Mouse (Mus musculus) heart, embryonic 14.5 days (tissue): ENCODE data around the gene Rasgrp2. TPM values are rescaled to one million over a fixed set of nuclear protein-coding genes. Genes with fewer than 3 reads are reported as not detected.

Experiments
- ATAC-seq: fragments of 200-750 bp; cut with Nextera tagmentation; 2 replicates; pipeline ENCODE4 v1.8.0; 2017; ENCODE audit warnings: low read depth, moderate TSS enrichment; ENCODE audit not compliant: insufficient number of reproducible peaks, insufficient read depth, low FRiP score
- H3K27ac ChIP-seq, 2 experiments: fragments of 200-500 bp in 1 of 2; fragments of 300-500 bp in 1 of 2; sonication (generic) in 1 of 2; replicated peaks in 1 of 2; 2 replicates each; pipeline ENCODE4 v1.5.1; 2012 to 2014; ENCODE audit warnings: low read depth in 2 of 2, low read length in 2 of 2, control low read depth in 1 of 2, mild to moderate bottlenecking in 1 of 2, mixed read lengths in 1 of 2; ENCODE audit not compliant: control insufficient read depth in 1 of 2, insufficient read depth in 1 of 2
- H3K27me3 ChIP-seq: fragments of 300-500 bp; sonication (generic); 2 replicates; pipeline ENCODE4 v1.6.1; 2014; ENCODE audit warnings: mild to moderate bottlenecking, low read length, control low read depth; ENCODE audit not compliant: control insufficient read depth, insufficient read depth
- H3K36me3 ChIP-seq: fragments of 300-500 bp; sonication (generic); 2 replicates; pipeline ENCODE4 v1.6.1; 2014; ENCODE audit warnings: mild to moderate bottlenecking, control low read depth, low read length, mixed read lengths; ENCODE audit not compliant: control insufficient read depth, insufficient read depth
- H3K4me1 ChIP-seq, 2 experiments: fragments of 200-500 bp in 1 of 2; fragments of 300-500 bp in 1 of 2; sonication (generic) in 1 of 2; 2 replicates each; pipeline ENCODE4 v1.6.1; 2012 to 2014; ENCODE audit warnings: low read length in 2 of 2, control low read depth in 1 of 2, mixed read lengths in 1 of 2; ENCODE audit not compliant: control insufficient read depth in 2 of 2, insufficient read depth in 2 of 2
- H3K4me2 ChIP-seq: fragments of 300-500 bp; sonication (generic); 2 replicates; pipeline ENCODE4 v1.6.1; 2014; ENCODE audit warnings: mild to moderate bottlenecking, low read length
- H3K4me3 ChIP-seq, 2 experiments: fragments of 200-500 bp in 1 of 2; fragments of 300-500 bp in 1 of 2; sonication (generic) in 1 of 2; 2 replicates each; pipeline ENCODE4 v1.5.1; 2012 to 2014; ENCODE audit warnings: low read length in 2 of 2, mild to moderate bottlenecking in 2 of 2, control low read depth in 1 of 2, low read depth in 1 of 2, moderate library complexity in 1 of 2; ENCODE audit not compliant: control insufficient read depth in 1 of 2, insufficient read depth in 1 of 2
- H3K9ac ChIP-seq: fragments of 300-500 bp; sonication (generic); 2 replicates; pipeline ENCODE4 v1.6.1; 2014; ENCODE audit warnings: mild to moderate bottlenecking, low read length
- H3K9me3 ChIP-seq: fragments of 300-500 bp; sonication (generic); 2 replicates; pipeline ENCODE4 v1.6.1; 2016; ENCODE audit warnings: low read length, control low read depth; ENCODE audit not compliant: control insufficient read depth
- WGBS: fragments of 180-500 bp; shearing (Covaris S2); extraction: QIAGEN DNeasy Blood & Tissue Kit; methylation state at CpG from one replicate; pipeline ENCODE4 v1.1.7; 2014; 5-methylcytosine and 5-hydroxymethylcytosine counted together
- polyA plus RNA-seq: library from polyadenylated mRNA; unstranded; fragments of >200 nt; fragmentation: Nextera tagmentation; extraction: Ambion mirVana; gene quantifications from 2 replicates; pipeline ENCODE4 v1.2.1, GENCODE M21; 2014

The Rasgrp2 gene
- polyA plus RNA-seq, 1 experiment from 2014 or later = 44.8 TPM

- ATAC-seq = no peak
- no peaks in the 10 kb centered on the region for H3K36me3 ChIP-seq
- WGBS = 47% methylated on average over 5 of the region's 5 CpGs
- H3K27me3 ChIP-seq = peaks cover 100% of the 10 kb centered on the region
- no peak overlapping the region for H3K4me2 ChIP-seq
- no peak overlapping the region for H3K9ac ChIP-seq
- H3K4me3 ChIP-seq = no peak overlapping the region
- no peaks in the 10 kb centered on the region for H3K9me3 ChIP-seq
- peaks cover 0 to 15% of the 10 kb centered on the region in 2 experiments; a peak in 3 of 4 replicates for H3K4me1 ChIP-seq
- no peak overlapping the region for H3K27ac ChIP-seq
These were observed 26.5 kb downstream of the Rasgrp2 start for GRCm38 (mm10) chr19:6425595-6425994.

DNA sequence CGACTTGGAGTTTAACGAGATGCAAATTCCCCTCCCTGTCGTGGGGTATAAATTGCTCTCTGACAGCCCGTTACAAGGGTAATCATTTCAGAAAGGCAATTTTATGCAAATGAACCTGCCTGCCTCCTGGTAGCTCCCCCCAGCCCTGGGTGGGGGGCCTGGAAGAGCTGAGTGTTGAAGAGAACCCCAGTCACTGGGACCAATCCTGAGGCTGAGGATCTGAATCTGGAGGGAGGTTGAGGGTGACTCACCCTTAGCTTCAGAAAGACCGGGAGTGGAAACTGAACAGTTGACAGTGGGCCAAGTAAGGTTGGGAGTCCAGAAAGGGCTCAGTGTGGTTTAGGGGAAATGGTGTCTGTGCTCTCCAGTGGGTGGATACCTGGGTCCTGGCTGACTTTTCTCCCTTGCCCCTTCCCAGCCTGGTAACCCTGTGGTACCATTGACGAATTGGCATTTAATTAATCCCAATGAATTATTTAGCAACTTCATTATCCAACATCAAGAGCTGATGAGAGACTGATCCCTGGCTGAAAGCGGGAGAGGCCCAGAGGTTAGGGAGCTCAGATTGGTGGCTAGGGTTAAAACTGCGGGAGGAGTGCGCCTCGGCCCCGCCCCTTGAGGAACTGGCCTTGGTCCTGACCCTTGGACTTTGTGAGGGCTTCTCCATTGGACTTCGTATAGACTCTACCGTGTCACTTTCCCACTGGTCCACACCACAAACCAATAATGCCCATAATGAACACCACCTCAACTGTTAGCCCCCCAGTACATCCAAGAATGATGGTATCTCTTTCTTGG, 27.8 kb downstream of the Rasgrp2 start:
- no peak for ATAC-seq

DNA sequence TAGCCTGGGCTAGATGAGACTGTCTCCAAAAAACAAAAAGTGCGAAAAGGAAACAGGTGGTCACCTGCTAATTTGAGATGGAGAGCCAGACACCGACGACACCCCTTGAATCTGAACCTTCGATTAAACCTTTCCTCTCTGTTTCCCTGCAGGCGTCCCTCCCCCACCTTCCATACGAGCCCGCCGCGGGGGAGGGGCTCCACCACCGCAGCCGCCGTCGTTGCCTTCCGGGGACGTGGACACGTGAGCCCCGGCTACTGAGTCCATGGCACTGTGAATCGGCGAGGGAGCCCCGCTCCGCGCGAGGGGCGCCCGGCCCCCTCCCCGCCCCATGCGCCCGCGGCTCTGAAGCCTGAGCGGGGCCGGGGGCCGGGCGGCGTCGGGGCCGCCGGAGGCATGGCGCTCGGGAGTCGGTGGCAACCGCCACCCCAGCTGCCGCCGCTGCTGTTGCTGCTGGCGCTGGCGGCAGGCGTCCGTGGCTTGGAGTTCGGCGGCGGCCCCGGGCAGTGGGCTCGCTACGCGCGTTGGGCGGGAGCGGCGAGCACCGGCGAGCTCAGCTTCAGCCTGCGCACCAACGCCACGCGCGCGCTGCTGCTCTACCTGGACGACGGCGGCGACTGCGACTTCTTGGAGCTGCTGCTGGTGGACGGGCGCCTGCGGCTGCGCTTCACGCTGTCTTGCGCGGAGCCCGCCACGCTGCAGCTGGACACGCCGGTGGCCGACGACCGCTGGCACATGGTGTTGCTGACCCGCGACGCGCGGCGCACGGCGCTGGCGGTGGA, 28.7 kb downstream of the Rasgrp2 start:
- Histone ChIP-seq H3K9ac (no peak overlapping the region), H3K27ac (no peak overlapping the region), H3K9me3 (no peaks in the 10 kb centered on the region), H3K36me3 (no peaks in the 10 kb centered on the region), H3K4me2 (peak overlapping the region; percentile 55), H3K4me3 (peak overlapping the region; percentile 9 to 21; a peak in 3 of 4 replicates), H3K4me1 (peaks cover 0 to 15% of the 10 kb centered on the region in 2 experiments; a peak in 3 of 4 replicates), H3K27me3 (peaks cover 87% of the 10 kb centered on the region)
- WGBS = 1% methylated on average over 88 of the region's 94 CpGs
- ATAC-seq = no peak

More for the DNA sequence above, 27.8 kb downstream of the Rasgrp2 start:
- Histone ChIP-seq H3K27ac (no peak overlapping the region), H3K9ac (no peak overlapping the region), H3K27me3 (peaks cover 96% of the 10 kb centered on the region), H3K4me2 (no peak overlapping the region), H3K4me3 (no peak overlapping the region), H3K9me3 (no peaks in the 10 kb centered on the region), H3K36me3 (no peaks in the 10 kb centered on the region), H3K4me1 (peaks cover 0 to 15% of the 10 kb centered on the region in 2 experiments; a peak in 3 of 4 replicates)
- WGBS = 23% methylated on average over 13 of the region's 13 CpGs

DNA sequence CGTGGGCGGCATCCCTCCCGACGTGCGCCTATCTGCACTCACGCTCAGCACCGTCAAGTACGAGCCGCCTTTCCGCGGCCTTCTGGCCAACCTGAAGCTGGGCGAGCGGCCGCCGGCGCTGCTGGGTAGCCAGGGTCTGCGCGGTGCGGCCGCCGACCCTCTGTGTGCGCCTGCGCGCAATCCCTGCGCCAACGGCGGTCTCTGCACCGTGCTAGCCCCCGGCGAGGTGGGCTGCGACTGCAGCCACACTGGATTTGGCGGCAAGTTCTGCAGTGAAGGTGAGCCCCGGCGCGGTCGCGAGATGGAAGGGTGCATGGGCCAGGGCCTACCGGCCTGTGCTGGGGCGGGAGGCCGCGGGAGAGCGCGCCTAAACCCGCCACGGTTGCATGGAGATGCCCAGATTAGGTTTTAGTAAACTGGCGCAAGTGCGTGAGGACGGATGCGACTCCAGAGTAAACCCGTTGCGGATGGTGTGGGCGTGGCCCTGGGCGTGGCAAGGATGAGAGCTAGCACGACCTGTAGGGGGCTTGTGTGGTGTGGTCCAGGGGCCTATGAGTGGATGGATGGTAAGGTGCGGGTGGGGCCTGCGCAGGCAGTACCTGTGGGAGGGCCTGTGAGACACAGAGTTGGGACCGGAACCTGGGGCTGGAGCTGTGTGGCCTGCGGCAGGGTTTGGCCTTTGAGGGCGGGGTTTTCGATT, 29.5 kb downstream of the Rasgrp2 start:
- WGBS = under 1% methylated on average over 60 of the region's 60 CpGs
- H3K9me3 ChIP-seq = no peaks in the 10 kb centered on the region
- no peak overlapping the region for H3K27ac ChIP-seq
- peaks cover 79% of the 10 kb centered on the region for H3K27me3 ChIP-seq
- H3K4me3 ChIP-seq = peak overlapping the region; percentile 9 to 21; a peak in 3 of 4 replicates
- no peaks in the 10 kb centered on the region for H3K36me3 ChIP-seq
- no peak overlapping the region for H3K9ac ChIP-seq
- H3K4me2 ChIP-seq = peak overlapping the region; percentile 55
- no peak for ATAC-seq
- H3K4me1 ChIP-seq = peaks cover 0 to 15% of the 10 kb centered on the region in 2 experiments; a peak in 3 of 4 replicates

- WGBS = 49% methylated on average over 10 of the region's 10 CpGs
- Histone ChIP-seq H3K9ac (no peak overlapping the region), H3K4me2 (no peak overlapping the region), H3K4me1 (no peaks in the 10 kb centered on the region; a peak in 1 of 4 replicates), H3K9me3 (no peaks in the 10 kb centered on the region), H3K27me3 (peaks cover 37% of the 10 kb centered on the region), H3K4me3 (no peak overlapping the region), H3K36me3 (no peaks in the 10 kb centered on the region), H3K27ac (no peak overlapping the region)
- no peak for ATAC-seq
These were observed 43.9 kb downstream of the Rasgrp2 start for GRCm38 (mm10) chr19:6443016-6443415.

DNA sequence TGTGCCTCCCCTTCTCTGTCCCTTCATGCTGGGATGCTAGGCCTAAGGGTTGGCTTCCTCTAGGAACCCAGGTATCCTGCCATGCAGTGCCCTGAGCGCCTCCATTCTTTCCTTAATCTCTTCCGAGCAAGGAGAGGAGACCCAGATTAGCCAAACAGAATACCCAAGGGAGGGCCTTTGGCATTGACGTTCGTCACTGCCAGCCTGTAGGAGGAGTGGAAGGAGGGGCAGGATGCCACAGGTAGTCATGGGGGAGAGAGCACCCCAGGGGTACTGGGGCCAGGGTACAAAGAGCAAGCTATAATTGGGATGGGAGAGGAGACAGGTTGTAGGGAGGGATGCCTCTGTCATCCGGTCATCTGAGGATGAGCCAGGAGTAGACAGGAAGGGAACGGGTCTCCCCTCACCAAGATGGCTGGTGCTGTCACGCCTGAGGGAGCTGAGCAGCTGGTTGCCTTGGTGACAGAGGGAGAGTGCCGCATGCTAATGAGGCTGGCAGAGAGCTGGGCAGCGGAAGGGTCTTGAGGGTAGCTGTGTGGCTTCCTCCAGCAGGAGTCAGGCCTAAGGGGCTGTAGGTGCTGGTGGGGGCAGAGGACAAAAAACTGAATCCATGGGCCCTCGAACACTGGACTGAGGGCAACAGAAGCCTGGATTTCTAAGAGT, 46.8 kb downstream of the Rasgrp2 start:
- Histone ChIP-seq H3K4me1 (peaks cover 4 to 8% of the 10 kb centered on the region in 2 experiments; a peak in 2 of 4 replicates), H3K4me2 (no peak overlapping the region), H3K36me3 (no peaks in the 10 kb centered on the region), H3K4me3 (no peak overlapping the region), H3K27ac (no peak overlapping the region), H3K9me3 (no peaks in the 10 kb centered on the region), H3K27me3 (peaks cover 57% of the 10 kb centered on the region), H3K9ac (no peak overlapping the region)
- 41% methylated on average over 10 of the region's 10 CpGs for WGBS
- no peak for ATAC-seq
